Mouse (Mus musculus) cortical plate, adult 2 months (tissue): ENCODE measurements around the gene Mast4. TPM values are rescaled to one million over a fixed set of nuclear protein-coding genes. Genes with fewer than 3 reads are reported as not detected.

Source experiments
- H3K27ac ChIP-seq: fragments of 200-500 bp; 2 replicates; pipeline ENCODE4 v1.5.1; 2012; ENCODE audit warnings: low read length, control low read depth, inconsistent platforms; ENCODE audit not compliant: insufficient read depth
- H3K4me1 ChIP-seq: fragments of 200-500 bp; 2 replicates; pipeline ENCODE4 v1.6.1; 2011; ENCODE audit warnings: low read length; ENCODE audit not compliant: control insufficient read depth, insufficient read depth
- H3K4me3 ChIP-seq: fragments of 200-500 bp; 2 replicates; pipeline ENCODE4 v1.5.1; 2011; ENCODE audit warnings: mild to moderate bottlenecking, low read length, control low read depth; ENCODE audit not compliant: insufficient read depth
- CTCF ChIP-seq: fragments of 200-500 bp; IDR thresholded peaks from 2 replicates; pipeline ENCODE4 v1.5.1; 2011; ENCODE audit warnings: mild to moderate bottlenecking, control low read depth, low read length; ENCODE audit not compliant: insufficient read depth; ENCODE audit errors: extremely low read depth
- POLR2A ChIP-seq: fragments of 200-500 bp; IDR thresholded peaks from 2 replicates; pipeline ENCODE4 v1.6.1; 2011; ENCODE audit warnings: mild to moderate bottlenecking, low read length, control low read depth; ENCODE audit not compliant: insufficient read depth; ENCODE audit errors: extremely low read depth
- polyA plus RNA-seq: library from polyadenylated mRNA; depleted of rRNA; stranded (reverse); fragments of >200 nt; gene quantifications from 2 replicates; pipeline ENCODE4 v1.2.3, GENCODE M21; 2012

The Mast4 gene
- polyA plus RNA-seq, 1 experiment = 19.6 TPM

GRCm38 (mm10) chr13:102886147-102886546, 448.1 kb downstream of the Mast4 start:
- Histone ChIP-seq H3K27ac (no peak overlapping the region), H3K4me1 (no peaks in the 10 kb centered on the region), H3K4me3 (no peak overlapping the region)
- TF ChIP-seq POLR2A (no peak), CTCF (no peak)

GRCm38 (mm10) chr13:102880381-102881076, 453.8 kb downstream of the Mast4 start:
- Histone ChIP-seq H3K4me1 (peaks cover 5% of the 10 kb centered on the region; the same call in 1 of the 2 replicates), H3K27ac (no peak overlapping the region), H3K4me3 (no peak overlapping the region)
- TF ChIP-seq POLR2A (no peak), CTCF (no peak)

- no peak overlapping the region for H3K27ac ChIP-seq
- H3K4me3 ChIP-seq = no peak overlapping the region
- peaks cover 7% of the 10 kb centered on the region; the same call in 1 of the 2 replicates for H3K4me1 ChIP-seq
- TF ChIP-seq CTCF = no peak
- no peak for TF ChIP-seq POLR2A
Observed at GRCm38 (mm10) chr13:102878631-102879030, 455.7 kb downstream of the Mast4 start.

- peaks cover 7% of the 10 kb centered on the region; the same call in 1 of the 2 replicates for H3K4me1 ChIP-seq
- H3K4me3 ChIP-seq = no peak overlapping the region
- H3K27ac ChIP-seq = no peak overlapping the region
- TF ChIP-seq CTCF (no peak), POLR2A (no peak)
Observed at GRCm38 (mm10) chr13:102877766-102878325, 456.5 kb downstream of the Mast4 start.

GRCm38 (mm10) chr13:102877154-102877553, 457.1 kb downstream of the Mast4 start:
- H3K4me3 ChIP-seq = no peak overlapping the region
- no peak for TF ChIP-seq CTCF
- H3K4me1 ChIP-seq = peaks cover 7% of the 10 kb centered on the region; the same call in 1 of the 2 replicates
- no peak overlapping the region for H3K27ac ChIP-seq

- TF ChIP-seq POLR2A = no peak
- TF ChIP-seq CTCF = no peak
- Histone ChIP-seq H3K4me3 (no peak overlapping the region), H3K4me1 (peaks cover 9% of the 10 kb centered on the region; the same call in 1 of the 2 replicates), H3K27ac (no peak overlapping the region)
Observed at GRCm38 (mm10) chr13:102875520-102875919, 458.8 kb downstream of the Mast4 start.

GRCm38 (mm10) chr13:102875144-102875476, 459.2 kb downstream of the Mast4 start:
- Histone ChIP-seq H3K4me1 (peaks cover 7% of the 10 kb centered on the region; the same call in 1 of the 2 replicates), H3K27ac (no peak overlapping the region), H3K4me3 (no peak overlapping the region)
- TF ChIP-seq CTCF = no peak
- TF ChIP-seq POLR2A = no peak

- Histone ChIP-seq H3K4me3 (no peak overlapping the region), H3K27ac (no peak overlapping the region), H3K4me1 (peaks cover 7% of the 10 kb centered on the region; the same call in 1 of the 2 replicates)
- TF ChIP-seq CTCF = no peak
- TF ChIP-seq POLR2A = no peak
Observed at GRCm38 (mm10) chr13:102874465-102875143, 459.7 kb downstream of the Mast4 start.

- H3K4me1 ChIP-seq = peaks cover 7% of the 10 kb centered on the region; the same call in 1 of the 2 replicates
- no peak overlapping the region for H3K27ac ChIP-seq
- H3K4me3 ChIP-seq = no peak overlapping the region
Observed at GRCm38 (mm10) chr13:102873412-102874016, 460.8 kb downstream of the Mast4 start.

More at GRCm38 (mm10) chr13:102873412-102874016, 460.8 kb downstream of the Mast4 start:
- TF ChIP-seq CTCF (no peak), POLR2A (no peak)
